Mouse (Mus musculus): Measurements from ENCODE around the gene Plcb3.
A peak's percentile ranks its signal among the peaks of the same experiment; 100 is the strongest.

Plcb3 gene

DNA sequence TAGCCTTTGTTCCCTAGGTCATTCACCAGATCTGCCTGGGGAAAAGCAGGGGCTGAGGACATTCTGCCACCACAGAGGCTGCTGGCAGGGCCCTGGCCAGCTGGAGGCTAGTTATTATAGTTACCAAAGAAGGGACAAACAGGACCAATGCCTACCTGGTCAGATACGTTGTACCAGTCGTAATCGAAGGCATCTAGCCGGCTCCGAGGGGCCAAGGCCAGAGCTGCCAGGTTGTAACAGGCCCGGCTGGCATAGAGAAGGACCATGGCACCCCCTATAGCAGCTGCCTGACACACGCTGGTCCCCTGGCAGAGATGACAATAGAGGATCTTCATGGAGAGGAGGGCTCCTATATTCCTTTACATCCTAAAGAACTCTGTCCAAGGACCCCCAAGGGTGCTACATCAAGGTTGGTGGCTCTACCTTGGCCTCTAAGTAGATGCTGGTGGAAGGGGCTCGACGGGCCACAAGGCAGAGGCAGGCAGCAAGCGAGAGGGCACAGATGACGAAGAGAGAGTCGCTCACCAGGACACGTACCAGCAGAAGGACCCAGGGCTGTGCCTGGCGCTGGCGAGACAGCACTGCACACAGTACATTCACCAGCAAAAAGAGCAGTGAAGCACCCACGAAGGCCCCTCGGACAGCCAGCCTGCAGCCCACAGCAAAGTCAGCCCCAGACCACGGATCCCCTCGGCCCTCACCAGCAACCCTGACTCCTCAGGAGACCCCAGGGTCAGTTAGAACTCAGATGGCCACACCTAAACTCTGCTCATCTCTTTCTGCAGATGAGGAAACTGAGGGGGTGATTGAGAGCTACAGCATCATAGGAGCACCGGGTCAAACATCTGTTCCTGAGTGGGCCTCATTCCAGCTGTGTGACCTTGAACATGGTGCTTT is 36.9 kb downstream of the Plcb3 start:
- DNase-seq: peak; percentile 94

DNA sequence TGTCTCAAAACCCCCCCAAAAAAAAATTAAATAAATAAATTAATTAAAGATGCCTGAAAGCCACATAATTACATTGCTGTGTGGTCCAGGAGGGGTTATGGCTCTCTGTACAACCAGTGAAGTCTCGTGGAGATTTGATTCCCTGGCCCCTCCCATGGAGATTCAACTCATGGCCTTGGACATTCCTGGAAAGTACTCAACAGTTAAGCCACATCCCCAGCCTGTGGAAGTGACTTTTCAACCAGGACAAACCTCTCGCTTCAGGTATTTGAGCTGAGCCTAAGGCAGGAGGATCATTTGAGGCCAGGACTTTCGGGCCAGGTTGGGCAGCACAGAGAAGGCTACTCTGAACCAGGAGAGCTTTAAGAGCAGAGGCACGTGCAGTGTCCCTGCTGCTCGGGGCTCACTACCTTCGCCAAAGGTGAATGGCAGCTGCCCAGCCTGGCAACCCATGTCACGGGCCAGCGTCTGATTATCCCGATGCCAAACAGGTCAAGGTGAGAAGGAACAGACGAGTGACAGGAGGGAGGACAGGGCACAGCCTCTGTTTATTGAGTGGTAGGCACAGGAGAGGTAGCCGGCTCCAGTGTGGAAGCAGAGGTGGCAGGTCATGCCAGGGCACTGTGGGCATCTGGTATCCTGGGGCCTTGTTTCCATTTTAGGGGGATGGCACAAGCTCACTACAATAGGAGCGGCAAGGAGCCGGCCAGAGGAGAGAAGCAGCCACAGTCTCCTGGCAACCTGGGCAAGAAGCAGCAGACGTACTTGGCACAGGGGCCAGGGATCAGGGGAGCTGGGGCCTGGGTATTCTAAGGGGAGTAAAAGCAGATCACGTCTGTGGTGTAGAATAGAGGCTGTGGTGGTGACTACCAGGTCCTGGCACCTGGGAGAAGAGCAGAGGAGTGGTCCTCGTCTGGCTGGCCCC is 38.5 kb downstream of the Plcb3 start:
- DNase-seq: peak; percentile 98

DNA sequence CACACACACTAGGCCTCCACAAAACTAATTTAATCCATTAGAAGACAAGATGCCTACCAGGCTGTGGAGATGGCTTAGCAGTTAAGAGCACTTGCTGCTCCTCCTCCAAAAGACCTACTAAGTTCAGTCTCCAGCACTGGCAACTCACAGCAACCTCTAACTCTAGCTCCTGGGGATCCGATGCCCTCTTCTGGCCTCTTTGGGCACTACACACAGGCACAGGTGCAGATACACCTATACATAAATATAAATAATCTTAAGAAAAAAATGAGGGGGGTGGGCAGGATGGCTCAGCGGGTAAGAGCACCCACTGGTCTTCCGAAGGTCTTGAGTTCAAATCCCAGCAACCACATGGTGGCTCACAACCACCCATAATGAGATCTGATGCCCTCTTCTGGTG is 40.0 kb downstream of the Plcb3 start:
- peak; percentile 85 for DNase-seq

DNA sequence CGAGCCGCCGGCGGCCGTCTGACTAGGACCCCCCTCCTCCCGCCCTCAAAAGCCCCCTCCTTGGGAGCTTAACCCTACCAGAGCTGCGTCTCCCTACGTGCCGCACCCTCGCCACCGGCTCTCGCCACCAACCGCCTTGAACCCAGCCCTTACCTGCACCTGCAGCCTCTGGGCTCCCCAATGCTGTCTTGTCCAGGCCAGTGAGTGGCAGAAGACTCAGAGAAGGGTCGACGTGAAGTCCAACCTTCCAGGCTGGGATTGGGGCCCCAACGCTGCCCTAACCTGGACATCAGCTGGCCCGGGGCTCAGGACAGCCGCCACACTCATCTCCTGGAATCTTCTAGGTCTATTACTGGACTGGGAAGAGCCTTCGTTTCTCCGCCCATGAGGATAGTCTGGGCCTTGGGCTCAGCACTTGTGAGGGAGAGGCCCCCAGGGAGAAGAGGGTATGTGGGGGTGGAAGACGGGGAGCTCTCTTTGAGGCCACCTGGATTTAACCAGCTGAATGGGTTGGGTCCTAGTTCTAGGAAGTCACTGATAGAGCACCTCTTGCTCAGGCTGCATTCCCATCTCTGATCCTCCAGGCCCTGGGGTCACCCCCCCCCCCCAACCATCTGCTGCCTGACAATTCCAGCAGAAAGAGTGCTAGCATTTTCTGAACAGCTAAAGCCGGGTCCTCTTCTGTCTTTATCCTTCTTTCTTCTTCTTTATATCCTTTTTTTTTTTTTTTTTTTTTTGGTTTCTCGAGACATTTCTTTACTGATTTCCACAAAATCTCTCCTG is 41.9 kb downstream of the Plcb3 start, which contains the start of gene Kcnk4:
Gene Kcnk4 (minus strand): TSS at position 321 of the 783 bp plus-strand sequence.
- no peak for DNase-seq

DNA sequence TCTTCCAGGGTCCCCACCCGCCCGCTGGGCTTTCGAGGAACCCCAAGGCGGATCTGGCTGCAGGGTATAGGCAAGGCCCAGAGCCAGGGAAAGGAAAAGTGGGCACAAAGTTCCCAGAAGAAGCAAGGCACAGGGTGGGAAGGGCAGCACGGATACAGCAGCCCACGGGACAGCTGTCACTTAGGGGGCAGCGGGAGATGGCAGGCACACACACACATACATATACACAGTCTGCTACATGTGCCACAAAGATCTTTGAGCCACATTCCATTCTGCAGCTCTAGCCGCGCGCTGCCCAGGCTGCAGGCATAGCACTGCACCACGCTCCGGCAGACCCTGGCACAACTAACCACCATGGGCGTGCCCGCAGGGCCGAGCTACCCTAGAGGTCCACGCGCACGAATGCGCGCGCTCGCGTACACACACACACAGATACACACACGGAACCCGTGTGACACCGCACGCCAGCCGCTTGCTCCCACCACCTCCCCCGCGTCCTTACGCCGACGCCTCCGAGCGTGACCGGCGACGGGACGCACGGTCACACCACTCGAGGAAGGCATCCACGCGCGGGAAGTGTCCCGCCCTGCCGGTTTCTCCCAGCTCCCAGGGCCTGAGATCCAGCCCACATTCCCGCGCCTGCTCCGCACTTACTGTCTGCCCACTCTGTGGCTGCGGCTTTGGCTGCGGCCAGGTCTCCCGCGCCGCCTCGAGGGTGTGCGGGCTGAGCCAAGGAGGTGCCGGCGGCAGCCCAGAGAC is 42.7 kb downstream of the Plcb3 start:
- DNase-seq: peak; percentile 92

DNA sequence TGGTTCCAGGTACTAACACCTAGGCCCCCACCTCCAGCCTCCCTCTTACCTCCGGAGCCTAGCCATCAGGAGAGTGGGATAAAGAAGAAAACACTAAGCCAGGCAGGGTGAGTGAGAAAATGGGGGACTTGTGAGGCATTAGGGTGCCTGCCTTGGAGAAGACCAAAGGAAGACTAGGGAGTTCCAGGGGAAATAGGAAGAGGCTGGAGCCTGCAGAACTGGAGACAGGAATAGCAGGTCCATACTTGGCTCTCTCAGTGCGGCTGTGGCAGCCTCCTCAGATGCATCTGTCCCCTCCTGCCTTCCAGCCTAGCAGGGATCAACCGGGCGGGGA is 43.2 kb downstream of the Plcb3 start:
- peak; percentile 82 for DNase-seq

DNA sequence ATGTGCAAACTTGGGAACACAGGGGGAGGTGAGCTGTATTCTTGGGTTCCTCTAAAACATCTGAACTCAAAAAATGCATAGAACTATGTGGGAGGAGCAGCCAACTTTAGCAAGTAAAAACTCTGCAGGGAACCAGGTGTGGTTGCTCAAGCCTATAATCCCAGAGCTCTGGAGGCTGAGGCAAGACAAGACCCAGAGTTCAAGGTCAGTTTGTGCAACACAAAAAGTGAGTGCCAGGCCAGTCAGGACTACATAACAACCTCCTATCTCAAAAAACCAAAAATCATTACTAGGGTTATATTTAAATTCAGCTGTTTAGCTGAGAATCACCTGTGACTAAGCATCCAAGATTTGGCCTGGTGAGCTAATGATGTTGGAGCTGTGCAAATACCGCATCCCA is 44.3 kb downstream of the Plcb3 start:
- no peak for DNase-seq

DNA sequence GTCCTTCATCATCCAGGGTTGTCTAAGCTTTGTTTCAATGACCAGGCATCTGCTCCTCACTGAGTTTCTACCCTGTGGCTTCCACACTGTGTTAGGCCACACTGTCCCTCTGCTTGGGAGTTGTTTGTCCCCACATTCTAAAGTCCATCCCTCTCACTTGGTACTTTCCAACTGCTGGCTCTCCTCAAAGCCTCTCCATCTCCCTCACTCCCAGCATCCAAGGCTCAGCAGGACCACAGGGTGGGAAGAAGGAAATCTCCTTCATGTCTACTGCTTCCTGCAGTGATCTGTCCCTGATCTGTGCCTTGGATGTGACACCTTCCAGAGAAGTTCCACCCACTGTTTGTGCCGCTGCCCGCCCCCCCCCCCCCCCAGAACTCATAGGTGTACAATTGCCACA is 45.3 kb downstream of the Plcb3 start:
- peak; percentile 83 for DNase-seq

DNA sequence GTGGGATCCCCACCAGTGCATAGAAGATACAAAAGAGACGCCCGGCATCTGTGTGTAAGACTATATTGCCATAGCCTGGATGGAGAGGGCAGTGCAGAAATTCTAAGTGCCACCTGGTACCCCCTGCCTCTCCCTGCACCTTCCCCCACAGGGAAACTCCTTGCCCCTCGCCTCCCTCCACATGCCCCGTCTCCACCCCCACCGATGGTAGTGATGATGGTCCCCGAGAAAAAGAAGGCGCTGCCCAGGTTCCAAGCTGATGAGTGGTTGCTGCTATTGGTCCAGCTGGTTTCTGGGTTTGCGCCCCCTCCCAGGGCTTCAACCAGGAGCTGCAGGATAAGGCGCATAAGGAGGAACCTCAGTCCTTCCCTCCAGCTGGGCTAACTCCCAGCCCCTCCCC is 48.2 kb downstream of the Plcb3 start:
- DNase-seq: peak; percentile 86

DNA sequence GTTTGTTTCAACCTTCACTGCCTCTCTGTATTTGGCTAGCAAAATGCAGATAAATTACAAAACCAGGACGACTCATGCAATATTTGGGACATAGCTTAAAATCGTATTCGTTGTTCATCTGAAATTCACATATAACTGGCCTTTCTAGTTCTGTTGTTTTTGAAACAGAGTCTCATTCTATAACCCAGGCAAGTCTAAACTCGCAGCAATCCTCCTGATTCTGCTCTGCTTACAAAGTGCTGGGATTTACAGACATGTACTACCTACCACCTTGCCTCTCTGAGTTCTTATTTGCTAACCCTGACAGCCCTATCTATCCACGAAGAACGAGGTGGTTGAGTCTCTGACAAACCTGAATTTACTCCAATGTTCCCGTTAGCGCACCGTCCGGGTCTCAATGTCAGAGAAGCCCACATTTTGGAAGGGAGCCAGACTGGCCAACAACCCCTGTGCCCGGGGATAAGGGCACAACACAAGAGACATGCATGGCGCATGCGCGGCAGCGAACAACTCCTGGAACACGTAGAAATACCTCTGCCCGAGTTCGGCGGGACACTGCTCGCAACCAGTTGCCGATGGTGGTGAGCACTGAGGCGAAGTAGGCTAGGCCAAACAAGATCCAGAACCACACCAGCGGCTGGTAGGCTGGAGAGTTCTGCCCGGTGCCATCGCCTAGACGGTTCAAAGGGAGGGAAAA is 49.6 kb downstream of the Plcb3 start:
- DNase-seq: peak; percentile 93

DNA sequence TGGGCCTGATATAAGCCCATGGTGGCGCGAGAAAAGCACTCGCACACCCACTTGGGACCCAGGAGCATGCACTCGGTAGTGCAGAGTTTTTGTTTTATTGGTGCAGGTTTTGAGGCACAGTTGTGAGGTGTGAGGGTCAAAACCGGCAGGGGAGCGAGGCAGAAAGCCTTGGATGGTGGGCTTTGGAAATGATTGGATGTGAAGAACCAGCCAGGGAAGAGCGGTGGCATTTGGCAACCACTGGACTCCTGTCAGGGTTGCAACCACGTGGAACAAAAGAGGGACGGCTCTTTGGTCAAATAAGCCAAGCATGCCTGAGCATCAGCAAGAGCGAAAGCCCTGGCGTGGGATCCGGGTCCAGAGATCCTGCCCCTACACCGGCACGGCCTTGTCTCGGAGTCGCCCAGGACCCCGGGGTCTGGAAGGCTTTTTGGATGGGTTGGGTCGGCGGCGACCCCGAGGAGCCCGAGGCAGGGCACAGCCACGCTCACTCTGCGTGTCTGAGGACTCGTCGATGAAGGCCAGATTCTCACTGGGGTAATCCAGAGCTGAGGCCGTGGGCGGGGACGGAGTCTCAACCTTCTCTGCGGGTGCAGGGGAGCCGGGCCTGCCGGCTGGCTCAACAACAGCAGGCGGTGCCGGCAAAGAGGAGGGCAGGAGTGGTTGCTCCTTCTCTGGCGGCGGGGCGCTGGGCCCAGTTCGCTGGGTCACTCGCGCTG is 50.5 kb downstream of the Plcb3 start:
- peak; percentile 89 for DNase-seq

DNA sequence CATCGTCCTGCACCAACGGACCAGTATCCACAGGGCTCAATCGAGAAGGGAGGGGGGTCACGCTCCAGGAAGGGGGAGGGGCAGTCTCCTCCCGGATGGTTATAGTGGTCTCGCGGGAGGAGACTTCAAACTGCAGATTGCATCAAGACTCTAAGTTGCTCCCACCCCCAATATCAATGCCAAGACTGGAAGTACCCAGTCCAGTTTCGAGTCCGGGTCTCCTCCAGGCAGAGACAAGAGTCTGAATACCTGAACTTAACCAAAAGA is 51.0 kb downstream of the Plcb3 start, which contains the start of gene Catsperz:
Gene Catsperz (minus strand): TSS at position 74 of the 267 bp plus-strand sequence.
- no peak for DNase-seq

DNA sequence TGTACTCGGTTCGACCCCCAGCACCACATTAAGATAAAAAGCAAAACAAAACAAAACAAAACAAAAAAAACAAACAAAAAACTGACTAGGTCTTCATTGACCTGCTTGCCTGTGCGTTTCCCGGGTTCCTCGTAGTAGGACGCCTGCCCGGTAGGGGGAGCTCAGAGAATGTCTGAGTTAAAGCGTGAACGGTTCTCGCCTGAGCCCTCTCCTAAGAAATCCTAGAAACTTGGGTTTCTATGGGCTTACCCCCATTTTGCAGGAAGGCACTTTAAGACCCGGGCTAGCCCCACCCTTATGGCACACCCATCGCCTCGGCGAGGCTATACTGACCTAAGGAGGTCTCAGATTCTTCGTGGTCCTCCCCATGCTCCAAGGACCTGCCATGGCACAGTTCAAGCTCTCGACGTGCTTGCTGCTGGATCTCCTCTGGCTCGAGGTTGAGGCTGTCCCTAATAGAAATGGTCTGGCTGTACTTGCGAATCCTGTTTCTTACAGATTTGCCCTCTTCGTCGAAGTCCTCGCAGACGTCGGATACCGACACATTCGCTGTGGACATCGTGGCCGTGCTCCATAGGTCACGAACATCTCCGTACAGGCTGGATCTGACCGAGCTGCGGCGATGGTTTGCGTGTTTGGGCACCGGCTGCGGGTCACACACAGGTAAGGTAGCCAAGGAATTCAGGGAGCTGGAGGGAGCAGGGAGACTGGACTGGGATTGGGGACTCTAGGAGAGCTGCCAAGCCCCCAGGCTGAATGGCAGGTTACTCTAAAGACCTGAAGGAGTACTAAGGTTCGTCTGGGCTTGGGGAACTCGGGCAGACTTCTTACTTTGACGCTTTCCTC is 51.6 kb downstream of the Plcb3 start:
- DNase-seq: peak; percentile 95

DNA sequence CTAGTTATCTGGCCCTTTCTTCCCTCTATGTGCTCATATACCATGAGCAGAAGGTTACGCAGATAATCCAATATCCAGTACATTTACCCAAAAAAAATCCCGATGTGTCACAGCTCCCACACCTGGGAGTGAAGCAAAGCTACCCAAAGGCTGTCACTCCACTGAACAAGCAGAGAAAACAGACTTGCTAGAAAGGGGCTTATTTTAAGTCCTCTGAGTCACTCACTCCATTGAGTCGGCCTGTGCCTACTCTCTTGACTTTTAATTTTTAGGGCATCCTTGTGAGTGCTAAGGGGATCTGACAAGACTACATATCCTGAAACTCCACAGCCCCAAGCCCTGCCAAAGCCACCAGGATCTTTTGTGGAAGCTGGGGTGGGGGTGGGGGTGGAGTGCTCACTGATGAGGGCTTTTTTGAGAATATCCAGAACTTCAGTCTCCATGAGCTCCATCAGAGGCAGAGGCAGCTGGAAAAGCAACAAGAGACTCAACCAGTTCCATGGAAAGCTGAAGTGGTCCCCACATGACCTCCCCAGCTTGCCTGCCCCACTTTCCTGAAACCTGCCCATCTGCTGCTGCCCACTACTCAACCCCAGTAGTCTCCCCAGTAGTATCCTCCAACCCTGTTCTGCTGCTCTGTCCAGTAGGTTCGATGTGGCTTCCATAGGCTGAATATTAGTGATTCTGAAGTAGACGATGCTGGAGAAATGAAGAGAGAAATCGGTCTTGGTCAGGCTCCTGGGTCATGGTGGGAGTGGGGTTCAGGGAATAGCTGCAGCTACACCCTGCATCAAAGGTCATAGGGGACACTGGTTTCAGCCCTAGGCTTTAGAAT is 53.2 kb downstream of the Plcb3 start:
- peak; percentile 91 for DNase-seq

DNA sequence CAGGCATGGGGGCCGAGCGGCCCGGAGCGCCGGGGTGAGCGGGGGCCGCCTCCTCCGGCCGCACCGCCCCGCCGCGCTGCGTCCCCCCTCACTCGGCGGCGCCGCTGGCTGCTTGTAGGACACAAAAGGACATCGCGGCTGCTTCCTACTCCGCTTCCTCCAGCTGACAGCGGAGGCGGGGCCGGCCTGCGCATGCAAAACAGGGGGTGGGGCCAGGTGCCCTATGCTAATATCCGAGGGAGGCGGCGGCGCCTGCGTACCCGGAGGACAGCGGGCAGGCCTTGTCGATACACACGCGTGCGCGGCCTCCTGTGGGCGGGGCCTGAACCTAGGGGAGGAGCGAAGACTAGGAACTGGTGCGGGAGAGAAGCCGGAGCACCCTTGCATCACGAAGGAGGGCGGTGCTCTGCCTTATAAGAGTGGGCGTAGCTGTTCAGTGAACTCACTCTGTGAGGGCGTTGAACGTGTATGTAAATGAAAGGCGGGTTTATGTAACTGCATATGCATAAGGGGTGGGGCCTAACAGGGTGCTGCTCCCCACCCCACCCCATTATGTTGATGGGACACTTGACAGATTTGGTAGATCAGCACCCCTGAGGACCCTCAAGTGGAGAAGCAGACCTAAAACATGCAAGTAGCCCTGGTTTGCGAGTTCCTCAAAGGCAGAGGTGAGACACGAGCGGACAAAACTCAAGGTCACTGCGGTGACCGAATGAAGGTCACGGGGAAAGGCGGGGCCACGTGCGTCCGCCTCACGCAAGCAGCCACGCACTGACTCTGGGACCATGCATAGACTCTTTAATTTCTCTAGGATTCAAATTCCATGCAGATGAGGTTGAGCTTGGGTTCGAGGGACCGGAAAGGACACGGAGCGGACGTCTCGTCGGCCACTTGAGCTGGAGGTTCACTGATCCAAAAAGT is 54.4 kb downstream of the Plcb3 start, which contains the start of gene Esrra:
Gene Esrra (minus strand): TSS at position 167 of the 921 bp plus-strand sequence.
- DNase-seq: peak; percentile 100

DNA sequence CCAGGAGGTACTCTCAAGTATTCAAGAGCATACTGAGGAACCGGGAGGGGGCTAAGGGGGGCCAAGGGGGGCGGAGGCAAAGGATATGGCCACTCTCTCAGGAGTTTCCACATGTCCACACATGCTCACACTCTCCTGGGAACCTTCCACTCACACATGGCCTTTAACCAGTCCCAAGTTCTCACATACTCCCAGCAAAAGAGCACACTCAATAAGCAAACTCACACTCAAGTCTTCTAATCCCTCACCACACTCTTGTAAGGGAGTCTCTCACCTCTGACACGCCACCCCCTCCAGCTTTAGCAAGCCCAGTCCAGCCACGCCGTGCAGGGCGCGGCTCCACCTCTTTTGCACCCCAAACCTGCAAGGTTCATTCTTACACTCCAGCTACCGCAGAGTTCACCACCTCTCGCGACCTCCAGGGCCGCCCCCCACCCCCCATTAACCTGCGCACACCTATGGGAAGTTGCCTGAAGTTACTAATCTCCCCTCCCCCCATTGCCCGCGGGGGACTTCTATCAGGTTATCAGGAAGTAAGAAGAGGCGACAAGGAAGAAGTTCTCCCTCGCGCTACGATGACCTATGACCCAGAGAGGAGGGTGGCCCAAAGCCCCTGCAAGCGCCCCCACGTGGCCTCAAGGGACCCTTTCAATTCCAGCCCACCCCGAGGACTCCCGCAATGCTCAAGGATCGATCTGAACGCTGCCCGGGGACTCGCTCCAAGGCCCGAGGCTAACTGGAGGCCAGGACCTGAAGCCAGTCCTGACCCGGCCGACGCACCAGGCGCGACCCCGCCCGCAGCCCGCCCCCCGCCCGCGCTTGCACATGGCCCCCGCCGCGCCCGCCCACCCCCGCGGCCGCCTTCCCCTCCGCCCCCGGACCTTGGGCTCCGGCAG is 55.3 kb downstream of the Plcb3 start:
- peak; percentile 98 for DNase-seq

Measured in heart, adult 11 months (tissue).